ENCODE assay signal across 8 mouse cellular contexts in the genomic region with DNA sequence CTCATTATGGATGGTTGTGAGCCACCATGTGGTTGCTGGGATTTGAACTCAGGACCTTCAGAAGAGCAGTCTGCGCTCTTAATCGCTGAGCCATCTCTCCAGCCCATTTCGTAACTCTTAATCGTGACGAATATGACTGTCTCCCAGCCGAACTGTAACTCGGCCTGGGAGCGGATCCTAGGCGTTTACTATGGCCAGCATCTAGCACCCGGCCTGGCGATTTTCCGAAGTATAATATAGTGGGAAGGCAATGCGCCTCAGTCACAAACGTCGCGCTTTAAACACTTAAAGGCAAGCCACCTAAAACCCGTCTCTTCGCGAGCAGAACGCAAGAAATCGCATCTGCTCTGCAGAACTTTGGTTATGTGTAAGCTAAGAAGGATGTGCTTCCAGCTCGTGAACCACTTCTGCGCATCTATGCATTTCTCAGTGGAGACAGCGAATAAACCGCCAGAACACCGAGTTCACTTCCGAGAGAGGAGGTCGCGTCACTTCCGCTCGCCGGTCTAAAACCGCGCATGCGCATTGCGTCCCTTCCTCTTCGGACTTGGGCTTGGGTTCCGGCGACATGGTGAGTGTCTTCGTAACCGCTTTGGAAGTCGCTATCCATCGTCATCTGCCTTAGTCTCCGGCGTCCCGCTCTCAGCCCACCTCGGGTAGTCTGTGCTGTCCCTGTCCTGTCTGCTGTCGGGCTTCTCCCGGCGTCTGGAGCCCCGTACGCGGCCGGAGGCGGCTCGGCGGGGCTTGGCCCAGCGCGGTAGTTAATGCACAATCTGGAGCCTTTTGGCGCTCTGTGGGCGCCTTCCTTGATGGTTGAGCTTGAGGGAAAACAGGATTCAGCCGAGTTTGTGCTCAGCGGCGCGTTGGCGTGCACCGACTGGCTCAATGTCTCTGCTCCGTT. TPM values are rescaled to one million over a fixed set of nuclear protein-coding genes. Genes with fewer than 3 reads are reported as not detected.
DNase-seq lines count a peak whose midpoint lies in the region; ATAC-seq and TF ChIP-seq lines count a peak whose summit lies in the region.

A gene (plus strand): TSS at position 538 of the 901 bp plus-strand sequence.

- WGBS in forebrain, postnatal 0 days: 3% methylated on average over 68 of the region's 68 CpGs
- 2% methylated on average over 68 of the region's 68 CpGs for WGBS in lung, embryonic 15.5 days

- ATAC-seq in G1E (ENCODE audit: extremely low read depth, insufficient number of reproducible peaks, low FRiP score, poor library complexity, severe bottlenecking): peak; percentile 78
- ATAC-seq in forebrain, postnatal 0 days: peak; percentile 96
- peak; percentile 84 for ATAC-seq in lung, embryonic 15.5 days (ENCODE audit: borderline replicate concordance, extremely low read depth, low FRiP score, low TSS enrichment)

- peak within 1 kb of the TSS; percentile 70 for H3K9ac ChIP-seq in forebrain, postnatal 0 days
- H3K9ac ChIP-seq in lung, embryonic 15.5 days: peak within 1 kb of the TSS; percentile 88

- peaks cover 3% of the 10 kb centered on the region; the same call in 1 of the 2 replicates for H3K27me3 ChIP-seq in G1E (ENCODE audit: insufficient read depth, low read length)
- no peaks in the 10 kb centered on the region for H3K27me3 ChIP-seq in forebrain, postnatal 0 days (ENCODE audit: insufficient read depth, low read length)
- no peaks in the 10 kb centered on the region for H3K27me3 ChIP-seq in lung, embryonic 15.5 days

- peak; percentile 73 for DNase-seq in G1E (ENCODE audit: low spot score)
- peak; percentile 96 for DNase-seq in cerebellum, adult 18-20 months
- DNase-seq in forebrain, postnatal 0 days: peak; percentile 99
- DNase-seq in heart, postnatal 4 days: peak; percentile 96
- DNase-seq in layer of hippocampus, adult 8-10 months (ENCODE audit: low spot score in 2 of 2): peak; percentile 95 to 96
- peak; percentile 90 for DNase-seq in ovary, adult 18-20 months (ENCODE audit: low spot score)
- DNase-seq in thymus, postnatal 0 days (ENCODE audit: low spot score): peak; percentile 98

- no peak for TF ChIP-seq CTCF in G1E (IDR thresholded peaks at IDR 0.05; ENCODE audit: low read depth, low read length)
- TF ChIP-seq CTCF in forebrain, postnatal 0 days (IDR thresholded peaks at IDR 0.05; ENCODE audit: low read depth): no peak

- peaks cover 41% of the 10 kb centered on the region for H3K36me3 ChIP-seq in G1E (replicated peaks)
- H3K36me3 ChIP-seq in forebrain, postnatal 0 days (ENCODE audit: insufficient read depth): peaks cover 29% of the 10 kb centered on the region
- H3K36me3 ChIP-seq in lung, embryonic 15.5 days: peaks cover 30% of the 10 kb centered on the region

- no peaks in the 10 kb centered on the region for H3K9me3 ChIP-seq in G1E (replicated peaks)
- no peaks in the 10 kb centered on the region for H3K9me3 ChIP-seq in forebrain, postnatal 0 days (ENCODE audit: low read length)
- H3K9me3 ChIP-seq in lung, embryonic 15.5 days: no peaks in the 10 kb centered on the region

- H3K4me2 ChIP-seq in forebrain, postnatal 0 days (ENCODE audit: low read depth): peak within 1 kb of the TSS; percentile 72
- H3K4me2 ChIP-seq in lung, embryonic 15.5 days: peak within 1 kb of the TSS; percentile 76

- peak within 1 kb of the TSS; percentile 90 for H3K27ac ChIP-seq in forebrain, postnatal 0 days (ENCODE audit: low read depth, low read length)
- peak within 1 kb of the TSS; percentile 93 for H3K27ac ChIP-seq in lung, embryonic 15.5 days

- peak within 1 kb of the TSS; percentile 86 for H3K4me3 ChIP-seq in G1E (ENCODE audit: low read depth, low read length)
- peak within 1 kb of the TSS; percentile 52 for H3K4me3 ChIP-seq in forebrain, postnatal 0 days (ENCODE audit: low read depth, low read length)
- peak within 1 kb of the TSS; percentile 75 for H3K4me3 ChIP-seq in lung, embryonic 15.5 days

- peaks cover 24% of the 10 kb centered on the region for H3K4me1 ChIP-seq in G1E (ENCODE audit: insufficient read depth, low read depth, low read length)
- peaks cover 4% of the 10 kb centered on the region; the same call in 1 of the 2 replicates for H3K4me1 ChIP-seq in forebrain, postnatal 0 days (ENCODE audit: insufficient read depth)
- H3K4me1 ChIP-seq in lung, embryonic 15.5 days: peaks cover 12% of the 10 kb centered on the region

RNA-seq across cellular contexts. Expression of the gene that starts here (rescaled TPM):
- total RNA-seq in G1E (2014; fragmentation: Nextera tagmentation) (292 and 302 TPM in 2 replicates), G1E (2017) (1,269 and 1,321 TPM in 2 replicates)
- polyA plus RNA-seq in G1E (2012): 154 and 162 TPM in 2 replicates
- 598 and 928 TPM in 2 replicates for total RNA-seq in forebrain, postnatal 0 days (2014; rRNA removed)
- 1,180 and 1,503 TPM in 2 replicates for polyA plus RNA-seq in forebrain, postnatal 0 days (2015; fragmentation: Nextera tagmentation; extraction: Ambion mirVana)
- total RNA-seq in heart, postnatal 4 days (2021): 100 to 1,000 TPM; 918 to 961 TPM
- total RNA-seq in layer of hippocampus, adult 8-10 months (2022): 100 to 1,000 TPM; 603 to 734 (median 658) TPM
- 1,583 and 1,678 TPM in 2 replicates for polyA plus RNA-seq in lung, embryonic 15.5 days (2015; fragmentation: Nextera tagmentation; extraction: Ambion mirVana)
- 2,771 and 2,781 TPM in 2 replicates for polyA plus RNA-seq in thymus, postnatal 0 days (2015; fragmentation: Nextera tagmentation; extraction: Ambion mirVana)

Comparison
In these comparisons a context has a peak if more than half of its experiments do, and no peak if none do; other contexts are left out.
1. Peak in every context shown above with its lines: DNase-seq, ATAC-seq, H3K4me3 ChIP-seq and H3K27ac ChIP-seq.